Mouse (Mus musculus): ENCODE measurements around the gene As3mt. TPM values are rescaled to one million over a fixed set of nuclear protein-coding genes. Genes with fewer than 3 reads are reported as not detected.
A peak's percentile ranks its signal among the peaks of the same experiment; 100 is the strongest.
"Not testable (repeated sequence)": the region's sequence is repeated elsewhere in the genome, so short reads cannot be mapped to it uniquely, and the experiment has no call there.

As3mt gene
- total RNA-seq, 2 experiments from 2014 or later: 93.6 to 101 TPM

GRCm38 (mm10) chr19:46747799-46748198, 40.5 kb downstream of the As3mt start:
- no peak for DNase-seq

GRCm38 (mm10) chr19:46752235-46752634, 45.0 kb downstream of the As3mt start:
- DNase-seq: no peak

GRCm38 (mm10) chr19:46755066-46755465, 47.8 kb downstream of the As3mt start:
- peak; percentile 59 to 79 for DNase-seq

- DNase-seq: no peak
These were observed 49.0 kb downstream of the As3mt start for GRCm38 (mm10) chr19:46756221-46756620.

- no peak for DNase-seq
These were observed 51.8 kb downstream of the As3mt start for GRCm38 (mm10) chr19:46759096-46759495.

- DNase-seq: not testable (repeated sequence)
These were observed 52.7 kb downstream of the As3mt start for GRCm38 (mm10) chr19:46759909-46760308.

GRCm38 (mm10) chr19:46760375-46761160, 53.3 kb downstream of the As3mt start:
- peak; percentile 89 to 93 for DNase-seq

- peak; percentile 100 for DNase-seq
These were observed 54.1 kb downstream of the As3mt start, which contains the start of gene Cnnm2 for GRCm38 (mm10) chr19:46761247-46761946. TSS of gene Cnnm2 (plus strand) at chr19:46761596.

- DNase-seq: peak in 1 of 2 experiments; percentile 48
These were observed 54.7 kb downstream of the As3mt start for GRCm38 (mm10) chr19:46761971-46762290.

- peak; percentile 35 to 36 for DNase-seq
These were observed 55.2 kb downstream of the As3mt start for GRCm38 (mm10) chr19:46762291-46762991.

GRCm38 (mm10) chr19:46762992-46763342, 55.7 kb downstream of the As3mt start:
- DNase-seq: peak; percentile 17 to 29

GRCm38 (mm10) chr19:46763356-46763755, 56.1 kb downstream of the As3mt start:
- DNase-seq: no peak

GRCm38 (mm10) chr19:46763932-46764762, 56.9 kb downstream of the As3mt start:
- DNase-seq: no peak

GRCm38 (mm10) chr19:46764763-46765117, 57.5 kb downstream of the As3mt start:
- no peak for DNase-seq

- DNase-seq: peak in 1 of 2 experiments; percentile 10
These were observed 58.9 kb downstream of the As3mt start for GRCm38 (mm10) chr19:46766125-46766524.

GRCm38 (mm10) chr19:46769759-46770158, 62.5 kb downstream of the As3mt start:
- DNase-seq: no peak

GRCm38 (mm10) chr19:46771801-46772200, 64.5 kb downstream of the As3mt start:
- no peak for DNase-seq

GRCm38 (mm10) chr19:46776391-46776790, 69.1 kb downstream of the As3mt start:
- no peak for DNase-seq

- DNase-seq: no peak
These were observed 69.6 kb downstream of the As3mt start for GRCm38 (mm10) chr19:46776850-46777249.

- DNase-seq: no peak
These were observed 70.8 kb downstream of the As3mt start for GRCm38 (mm10) chr19:46777928-46778680.

- not testable (repeated sequence) for DNase-seq
These were observed 71.9 kb downstream of the As3mt start for GRCm38 (mm10) chr19:46779130-46779529.

Data from adrenal gland, postnatal 36 days (tissue).